Comparison of ENCODE assay signal across 10 mouse cellular contexts in the genomic region with DNA sequence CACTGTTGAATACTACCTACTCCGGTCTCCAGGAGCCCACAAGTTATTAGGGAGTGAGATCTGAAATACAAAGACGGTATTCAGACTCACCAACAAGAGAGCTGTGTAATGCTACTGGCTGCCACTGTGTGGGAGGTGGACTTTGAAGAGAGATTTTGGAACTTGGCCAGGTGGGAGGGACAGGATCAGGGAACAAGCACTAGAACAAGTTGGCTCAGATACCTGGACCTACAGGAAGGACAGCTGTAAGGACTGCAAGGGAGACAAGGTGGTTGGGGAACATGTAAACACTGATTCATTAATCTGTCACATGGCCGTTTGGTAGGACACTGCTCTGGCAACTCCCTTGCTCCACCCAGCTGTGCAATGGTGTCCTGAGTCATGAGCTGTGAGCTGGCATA. TPM values are rescaled to one million over a fixed set of nuclear protein-coding genes. Genes with fewer than 3 reads are reported as not detected.
A peak's percentile ranks its signal among the peaks of the same experiment; 100 is the strongest.
DNase-seq lines count a peak whose midpoint lies in the region; ATAC-seq and TF ChIP-seq lines count a peak whose summit lies in the region.
"Had no signal": no experiment of that assay in that cellular context is flagged by ENCODE, and none has a peak within 500 bp of the region (broad histone marks: within the 10 kb centered on the region; RNA-seq: fewer than 3 reads in every experiment).

No protein-coding gene starts in this region.

- DNase-seq in kidney, adult 11 months: peak; percentile 72
- DNase-seq in adipocyte (ENCODE audit: low spot score): peak; percentile 67
- DNase-seq in kidney, adult 2 months: peak; percentile 82
- DNase-seq in MN1 (ENCODE audit: low spot score): no peak
- DNase-seq: thymus, postnatal 25 days had no signal

- H3K27me3 ChIP-seq in kidney, embryonic 14.5 days (ENCODE audit: control insufficient read depth, insufficient read depth, low read length): no peaks in the 10 kb centered on the region
- H3K27me3 ChIP-seq in kidney, adult 2 months (replicated peaks; ENCODE audit: control insufficient read depth, insufficient read depth, low read length): no peaks in the 10 kb centered on the region
- no peaks in the 10 kb centered on the region for H3K27me3 ChIP-seq in midbrain, embryonic 13.5 days

- no peak overlapping the region for H3K4me2 ChIP-seq in kidney, embryonic 14.5 days (replicated peaks; ENCODE audit: low read depth, low read length)
- H3K4me2 ChIP-seq in midbrain, embryonic 13.5 days (replicated peaks): no peak overlapping the region
- H3K4me2 ChIP-seq: heart, embryonic 13.5 days had no signal

- H3K4me3 ChIP-seq in kidney, embryonic 14.5 days (ENCODE audit: low read length): no peak overlapping the region
- no peak overlapping the region for H3K4me3 ChIP-seq in kidney, adult 2 months (ENCODE audit: insufficient read depth, low read depth, low read length)
- H3K4me3 ChIP-seq in midbrain, embryonic 13.5 days (replicated peaks): no peak overlapping the region
- H3K4me3 ChIP-seq: heart, embryonic 13.5 days had no signal

- TF ChIP-seq POLR2A in kidney, adult 2 months (IDR thresholded peaks at IDR 0.05; ENCODE audit: low read depth, low read length): no peak

- 38% methylated on average over 3 of the region's 3 CpGs for WGBS in kidney, embryonic 14.5 days
- WGBS in kidney, adult 2 months: 34% methylated on average over 3 of the region's 3 CpGs
- WGBS in midbrain, embryonic 13.5 days: 64% methylated on average over 3 of the region's 3 CpGs

- H3K36me3 ChIP-seq in kidney, embryonic 14.5 days (ENCODE audit: control insufficient read depth, insufficient read depth, low read length): no peaks in the 10 kb centered on the region
- no peaks in the 10 kb centered on the region for H3K36me3 ChIP-seq in kidney, adult 2 months (ENCODE audit: control insufficient read depth, insufficient read depth, low read length)
- no peaks in the 10 kb centered on the region for H3K36me3 ChIP-seq in midbrain, embryonic 13.5 days
- H3K36me3 ChIP-seq: heart, embryonic 13.5 days had no signal

- 0 out of 2 replicates have a peak, but pooled peaks have one; percentile 9 for TF ChIP-seq CTCF in kidney, adult 2 months (conservative IDR thresholded peaks at IDR 0.05; ENCODE audit: insufficient read depth, insufficient read length, low read depth, low read length)

- no peaks in the 10 kb centered on the region for H3K4me1 ChIP-seq in kidney, embryonic 14.5 days (ENCODE audit: control insufficient read depth, insufficient read depth, low read length)
- 0 out of 2 replicates have a peak, but pooled peaks cover 2% of the 10 kb centered on the region for H3K4me1 ChIP-seq in kidney, adult 2 months (ENCODE audit: control insufficient read depth, insufficient read depth, low read length)
- H3K4me1 ChIP-seq in midbrain, embryonic 13.5 days (replicated peaks): no peaks in the 10 kb centered on the region
- H3K4me1 ChIP-seq: heart, embryonic 13.5 days had no signal

- no peak overlapping the region for H3K27ac ChIP-seq in kidney, embryonic 14.5 days (ENCODE audit: low read depth, low read length)
- H3K27ac ChIP-seq in kidney, adult 2 months (ENCODE audit: insufficient read depth, low read depth, low read length): no peak overlapping the region
- H3K27ac ChIP-seq in midbrain, embryonic 13.5 days: no peak overlapping the region
- H3K27ac ChIP-seq: heart, embryonic 13.5 days had no signal

- ATAC-seq in kidney, embryonic 14.5 days (ENCODE audit: low FRiP score, low TSS enrichment): no peak
- 0 out of 2 replicates have a peak, but pooled peaks have one; percentile 37 for ATAC-seq in megakaryocyte, adult 5-6 weeks (ENCODE audit: poor library complexity, severe bottlenecking)
- no peak for ATAC-seq in activated CD4-positive, CD25-positive, alpha-beta regulatory T cell, adult 4 months
- no peak for ATAC-seq in midbrain, embryonic 13.5 days

- no peaks in the 10 kb centered on the region for H3K9me3 ChIP-seq in kidney, embryonic 14.5 days (ENCODE audit: control insufficient read depth, low read length)
- H3K9me3 ChIP-seq in midbrain, embryonic 13.5 days: no peaks in the 10 kb centered on the region

- no peak overlapping the region for H3K9ac ChIP-seq in kidney, embryonic 14.5 days (ENCODE audit: low read depth, low read length)
- H3K9ac ChIP-seq in midbrain, embryonic 13.5 days (replicated peaks): no peak overlapping the region
- H3K9ac ChIP-seq: heart, embryonic 13.5 days had no signal

RNA-seq across cellular contexts. Expression of gene Sowahc, which starts 19.4 kb away (rescaled TPM):
- 6.3 and 9.5 TPM in 2 replicates for polyA plus RNA-seq in kidney, embryonic 14.5 days (2014; fragmentation: Nextera tagmentation; extraction: Ambion mirVana)
- 4.3 and 4.6 TPM in 2 replicates for polyA plus RNA-seq in kidney, adult 2 months (2012; rRNA removed)
- 50.0 and 54.3 TPM in 2 replicates for total RNA-seq in megakaryocyte, adult 5-6 weeks (2015)
- 56.0 and 68.8 TPM in 2 replicates for total RNA-seq in megakaryocyte, adult 5-6 weeks (2017)
- under 1 TPM; 0.46 to 0.91 TPM for polyA plus RNA-seq in activated CD4-positive, CD25-positive, alpha-beta regulatory T cell, adult 4 months (2017; shearing (Covaris generic))
- 14.7 and 16.1 TPM in 2 replicates for polyA plus RNA-seq in midbrain, embryonic 13.5 days (2015; fragmentation: Nextera tagmentation; extraction: Ambion mirVana)

RNA-seq across cellular contexts. Expression of gene Sept10, which starts 19.5 kb away (rescaled TPM):
- polyA plus RNA-seq in kidney, embryonic 14.5 days (2014; fragmentation: Nextera tagmentation; extraction: Ambion mirVana): 54.4 and 55.8 TPM in 2 replicates
- polyA plus RNA-seq in kidney, adult 2 months (2012; rRNA removed): 8.1 and 9.1 TPM in 2 replicates
- 17.6 and 19.8 TPM in 2 replicates for total RNA-seq in megakaryocyte, adult 5-6 weeks (2015)
- 44.5 and 54.9 TPM in 2 replicates for total RNA-seq in megakaryocyte, adult 5-6 weeks (2017)
- polyA plus RNA-seq in activated CD4-positive, CD25-positive, alpha-beta regulatory T cell, adult 4 months (2017; shearing (Covaris generic)): 1 to 10 TPM; 2.9 to 3.1 TPM
- 17.5 and 18.1 TPM in 2 replicates for polyA plus RNA-seq in midbrain, embryonic 13.5 days (2015; fragmentation: Nextera tagmentation; extraction: Ambion mirVana)
